Mouse (Mus musculus) intestine, embryonic 15.5 days (tissue): ENCODE measurements around the gene Ogfr. TPM values are rescaled to one million over a fixed set of nuclear protein-coding genes. Genes with fewer than 3 reads are reported as not detected.

Source experiments
- ATAC-seq: fragments of 200-750 bp; cut with Nextera tagmentation; 2 replicates; pipeline ENCODE4 v1.8.0; 2017; ENCODE audit warnings: moderate TSS enrichment, moderate library complexity
- H3K27ac ChIP-seq: fragments of 300-500 bp; sonication (generic); 2 replicates; pipeline ENCODE4 v1.5.1; 2015; ENCODE audit warnings: mild to moderate bottlenecking, inconsistent platforms
- H3K27me3 ChIP-seq: fragments of 300-500 bp; sonication (generic); replicated peaks from 2 replicates; pipeline ENCODE4 v1.6.1; 2015; ENCODE audit warnings: inconsistent platforms
- H3K36me3 ChIP-seq: fragments of 300-500 bp; sonication (generic); 2 replicates; pipeline ENCODE4 v1.6.1; 2015; ENCODE audit warnings: inconsistent platforms
- H3K4me1 ChIP-seq: fragments of 300-500 bp; sonication (generic); replicated peaks from 2 replicates; pipeline ENCODE4 v1.6.1; 2015; ENCODE audit warnings: inconsistent platforms
- H3K4me2 ChIP-seq: fragments of 300-500 bp; sonication (generic); replicated peaks from 2 replicates; pipeline ENCODE4 v1.6.1; 2015; ENCODE audit warnings: mild to moderate bottlenecking, inconsistent platforms
- H3K4me3 ChIP-seq: fragments of 300-500 bp; sonication (generic); replicated peaks from 2 replicates; pipeline ENCODE4 v1.5.1; 2015; ENCODE audit warnings: inconsistent platforms
- H3K9ac ChIP-seq: fragments of 300-500 bp; sonication (generic); 2 replicates; pipeline ENCODE4 v1.6.1; 2015; ENCODE audit warnings: inconsistent platforms
- H3K9me3 ChIP-seq: fragments of 300-500 bp; sonication (generic); 2 replicates; pipeline ENCODE4 v1.6.1; 2016; ENCODE audit warnings: inconsistent platforms
- WGBS: fragments of 180-500 bp; shearing (Covaris S2); methylation state at CpG from one replicate; pipeline ENCODE4 v1.1.7; 2015; 5-methylcytosine and 5-hydroxymethylcytosine counted together
- polyA plus RNA-seq: library from polyadenylated mRNA; unstranded; fragments of >200 nt; fragmentation: Nextera tagmentation; extraction: Ambion mirVana; gene quantifications from 2 replicates; pipeline ENCODE4 v1.2.1, GENCODE M21; 2015

The Ogfr gene
- polyA plus RNA-seq, 1 experiment from 2014 or later, result 42.1 TPM

- 22% methylated on average over 3 of the region's 3 CpGs for WGBS
- Histone ChIP-seq H3K9me3 (no peaks in the 10 kb centered on the region), H3K4me3 (no peak overlapping the region), H3K27me3 (peaks cover 16% of the 10 kb centered on the region), H3K4me2 (no peak overlapping the region), H3K4me1 (peaks cover 6% of the 10 kb centered on the region; the same call in 1 of the 2 replicates), H3K27ac (no peak overlapping the region), H3K36me3 (no peaks in the 10 kb centered on the region), H3K9ac (no peak overlapping the region)
- ATAC-seq, result peak; percentile 67
These were observed 19.9 kb upstream of the Ogfr start for GRCm38 (mm10) chr2:180569028-180569643.

- Histone ChIP-seq H3K9ac (no peak overlapping the region), H3K4me3 (no peak overlapping the region), H3K36me3 (no peaks in the 10 kb centered on the region), H3K9me3 (no peaks in the 10 kb centered on the region), H3K27me3 (peaks cover 18% of the 10 kb centered on the region), H3K4me2 (no peak overlapping the region), H3K27ac (no peak overlapping the region), H3K4me1 (no peaks in the 10 kb centered on the region)
- WGBS, result 64% methylated on average over 4 of the region's 4 CpGs
- no peak for ATAC-seq
These were observed 12.6 kb upstream of the Ogfr start for GRCm38 (mm10) chr2:180576482-180576881.

DNA sequence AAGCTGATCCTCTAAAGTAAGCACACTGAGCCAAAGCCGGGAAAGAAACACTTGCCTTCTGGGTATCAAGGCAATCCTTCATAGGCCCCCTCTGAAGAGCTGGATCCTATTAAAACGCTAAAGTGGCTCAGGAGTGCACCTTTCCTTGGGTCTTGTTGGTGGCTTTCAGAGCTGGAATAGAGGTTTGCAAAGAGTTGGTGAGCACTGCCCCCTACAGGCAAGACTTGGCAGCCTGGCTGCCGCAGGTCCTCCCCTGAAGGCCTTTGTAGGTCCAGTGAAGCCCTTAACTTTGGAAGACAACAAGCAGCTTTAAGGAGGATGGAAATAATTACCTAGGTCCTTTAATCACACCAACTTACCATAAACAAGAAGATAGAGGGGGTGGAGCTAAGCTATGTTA, 10.4 kb upstream of the Ogfr start:
- Histone ChIP-seq H3K27me3 (peaks cover 18% of the 10 kb centered on the region), H3K4me3 (no peak overlapping the region), H3K9ac (no peak overlapping the region), H3K27ac (no peak overlapping the region), H3K9me3 (no peaks in the 10 kb centered on the region), H3K36me3 (no peaks in the 10 kb centered on the region), H3K4me2 (no peak overlapping the region), H3K4me1 (peaks cover 6% of the 10 kb centered on the region)
- 6% methylated on average over 3 of the region's 3 CpGs for WGBS
- no peak for ATAC-seq

- no peaks in the 10 kb centered on the region for H3K9me3 ChIP-seq
- H3K4me2 ChIP-seq, result no peak within 1 kb of the TSS
- peaks cover 18% of the 10 kb centered on the region for H3K27me3 ChIP-seq
- no peak within 1 kb of the TSS for H3K27ac ChIP-seq
- 69% methylated on average over 3 of the region's 3 CpGs for WGBS
- H3K36me3 ChIP-seq, result peaks cover 13% of the 10 kb centered on the region
- H3K4me3 ChIP-seq, result no peak within 1 kb of the TSS
- peaks cover 11% of the 10 kb centered on the region for H3K4me1 ChIP-seq
- H3K9ac ChIP-seq, result no peak within 1 kb of the TSS
- ATAC-seq, result no peak
These were observed 8.0 kb upstream of the Ogfr start, which contains the start of gene Mrgbp for GRCm38 (mm10) chr2:180581002-180581401. Gene Mrgbp (plus strand): TSS chr2:180581304.

- H3K36me3 ChIP-seq, result peaks cover 20% of the 10 kb centered on the region
- 0 out of 2 replicates have a peak overlapping the region, but pooled peaks have one; percentile 60 for H3K27ac ChIP-seq
- peak overlapping the region; percentile 99 for H3K9ac ChIP-seq
- H3K4me2 ChIP-seq, result peak overlapping the region; percentile 75
- peaks cover 9% of the 10 kb centered on the region for H3K27me3 ChIP-seq
- ATAC-seq, result peak; percentile 90
- H3K4me3 ChIP-seq, result peak overlapping the region; percentile 90
- peaks cover 11% of the 10 kb centered on the region for H3K4me1 ChIP-seq
- under 1% methylated on average over 57 of the region's 57 CpGs for WGBS
- H3K9me3 ChIP-seq, result no peaks in the 10 kb centered on the region
These were observed 6.4 kb upstream of the Ogfr start for GRCm38 (mm10) chr2:180582481-180583153.

DNA sequence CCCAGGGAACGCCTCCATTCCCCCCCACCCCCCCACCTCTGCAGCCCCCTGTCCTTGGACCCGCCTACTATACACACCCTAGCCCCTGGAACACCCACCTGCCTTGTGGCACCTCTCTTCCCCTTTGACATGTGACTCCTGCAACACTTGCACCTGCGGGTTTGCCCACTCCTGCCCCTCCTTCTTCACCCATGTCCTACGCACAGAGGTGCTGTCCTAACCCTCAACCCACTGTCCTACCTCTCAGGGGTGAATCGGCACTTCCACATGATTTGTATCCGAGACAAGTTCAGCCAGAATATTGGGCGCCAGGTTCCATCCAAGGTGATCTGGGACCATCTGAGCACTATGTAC, 5.9 kb upstream of the Ogfr start:
- H3K27ac ChIP-seq, result no peak overlapping the region
- H3K4me2 ChIP-seq, result peak overlapping the region; percentile 75
- ATAC-seq, result no peak
- peak overlapping the region; percentile 90 for H3K4me3 ChIP-seq
- peaks cover 4% of the 10 kb centered on the region; the same call in 1 of the 2 replicates for H3K27me3 ChIP-seq
- H3K9ac ChIP-seq, result peak overlapping the region; percentile 99
- H3K9me3 ChIP-seq, result no peaks in the 10 kb centered on the region
- H3K36me3 ChIP-seq, result peaks cover 20% of the 10 kb centered on the region
- H3K4me1 ChIP-seq, result peaks cover 11% of the 10 kb centered on the region
- WGBS, result 20% methylated on average over 7 of the region's 7 CpGs

GRCm38 (mm10) chr2:180588736-180589122, 316 bp upstream of the Ogfr start:
- Histone ChIP-seq H3K36me3 (peaks cover 35% of the 10 kb centered on the region), H3K4me3 (peak overlapping the region; percentile 62), H3K27ac (peak overlapping the region; percentile 80), H3K9me3 (no peaks in the 10 kb centered on the region), H3K4me2 (peak overlapping the region; percentile 65), H3K27me3 (no peaks in the 10 kb centered on the region), H3K9ac (peak overlapping the region; percentile 74; the same call in 1 of the 2 replicates), H3K4me1 (peaks cover 10% of the 10 kb centered on the region)
- 47% methylated on average over 6 of the region's 6 CpGs for WGBS
- ATAC-seq, result no peak; the same call in 1 of the 2 replicates

GRCm38 (mm10) chr2:180597490-180597889, 8.4 kb downstream of the Ogfr start, which contains the start of gene Col9a3:
Gene Col9a3 (plus strand): TSS chr2:180597790.
- Histone ChIP-seq H3K27ac (no peak within 1 kb of the TSS), H3K9me3 (no peaks in the 10 kb centered on the region), H3K4me3 (peak within 1 kb of the TSS; percentile 14; the same call in 1 of the 2 replicates), H3K27me3 (peaks cover 29% of the 10 kb centered on the region), H3K9ac (peak within 1 kb of the TSS; percentile 10; the same call in 1 of the 2 replicates), H3K4me1 (peaks cover 7% of the 10 kb centered on the region; the same call in 1 of the 2 replicates), H3K4me2 (peak within 1 kb of the TSS; percentile 51), H3K36me3 (peaks cover 15% of the 10 kb centered on the region)
- WGBS, result 45% methylated on average over 4 of the region's 4 CpGs
- no peak for ATAC-seq

DNA sequence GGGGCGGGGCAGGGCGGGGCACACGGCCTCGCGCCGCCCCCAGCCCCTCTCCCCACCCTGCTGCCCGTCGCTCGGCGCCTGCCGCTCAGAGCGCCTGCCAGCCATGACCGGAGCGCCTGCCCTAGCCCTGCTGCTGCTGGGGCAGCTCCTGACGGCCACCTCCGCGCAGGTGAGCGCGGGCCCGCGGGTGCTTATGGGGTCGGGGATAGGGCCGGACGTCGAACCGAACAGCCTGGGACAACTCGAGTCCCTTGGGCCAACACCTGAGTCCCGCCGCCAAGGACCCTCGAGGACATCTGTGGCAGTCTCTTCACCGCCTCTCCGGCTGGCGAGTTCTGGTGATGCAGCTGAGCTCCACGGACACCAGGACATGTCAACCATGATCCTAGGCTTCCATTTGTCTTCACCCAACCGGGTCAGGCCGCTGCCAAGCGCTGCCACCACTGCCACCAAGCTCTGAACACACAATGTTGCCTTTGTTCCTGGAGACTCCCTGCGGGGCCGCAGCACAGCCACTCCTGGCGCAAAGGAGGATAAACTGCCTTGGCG, 9.2 kb downstream of the Ogfr start:
- WGBS, result 4% methylated on average over 40 of the region's 41 CpGs
- no peaks in the 10 kb centered on the region for H3K9me3 ChIP-seq
- peaks cover 7% of the 10 kb centered on the region; the same call in 1 of the 2 replicates for H3K4me1 ChIP-seq
- peaks cover 8% of the 10 kb centered on the region for H3K36me3 ChIP-seq
- H3K4me3 ChIP-seq, result peak overlapping the region; percentile 14; the same call in 1 of the 2 replicates
- peak overlapping the region; percentile 51 for H3K4me2 ChIP-seq
- H3K9ac ChIP-seq, result peak overlapping the region; percentile 10; the same call in 1 of the 2 replicates
- H3K27ac ChIP-seq, result no peak overlapping the region
- H3K27me3 ChIP-seq, result peaks cover 29% of the 10 kb centered on the region
- peak; percentile 70 for ATAC-seq

DNA sequence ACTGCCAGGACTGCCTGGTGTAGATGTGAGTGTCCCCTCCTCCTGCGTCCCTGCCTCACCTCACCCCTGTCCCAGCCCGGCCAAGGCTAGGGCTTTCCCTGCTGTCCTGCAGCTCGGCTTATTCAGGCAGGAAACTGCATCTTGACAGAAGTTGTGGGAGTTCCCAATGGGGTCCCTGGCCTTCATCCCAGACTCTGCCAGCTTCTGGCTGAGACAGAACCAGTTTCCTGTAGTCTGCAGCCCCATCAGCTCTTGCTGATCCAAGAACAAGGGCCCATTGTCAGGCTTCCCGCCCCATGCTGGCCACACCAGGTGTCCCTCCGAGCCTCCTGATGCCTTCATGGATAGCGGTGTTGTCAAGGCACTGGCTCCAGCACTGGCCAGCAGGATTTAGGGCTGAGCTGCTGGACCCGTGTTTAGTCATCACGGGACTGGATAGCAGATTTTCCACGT, 11.6 kb downstream of the Ogfr start:
- Histone ChIP-seq H3K9ac (no peak overlapping the region), H3K27ac (no peak overlapping the region), H3K4me1 (peaks cover 7% of the 10 kb centered on the region; the same call in 1 of the 2 replicates), H3K36me3 (no peaks in the 10 kb centered on the region), H3K9me3 (no peaks in the 10 kb centered on the region), H3K4me2 (no peak overlapping the region), H3K27me3 (peaks cover 29% of the 10 kb centered on the region), H3K4me3 (no peak overlapping the region)
- WGBS, result 24% methylated on average over 9 of the region's 9 CpGs
- ATAC-seq, result peak; percentile 10; the same call in 1 of the 2 replicates

DNA sequence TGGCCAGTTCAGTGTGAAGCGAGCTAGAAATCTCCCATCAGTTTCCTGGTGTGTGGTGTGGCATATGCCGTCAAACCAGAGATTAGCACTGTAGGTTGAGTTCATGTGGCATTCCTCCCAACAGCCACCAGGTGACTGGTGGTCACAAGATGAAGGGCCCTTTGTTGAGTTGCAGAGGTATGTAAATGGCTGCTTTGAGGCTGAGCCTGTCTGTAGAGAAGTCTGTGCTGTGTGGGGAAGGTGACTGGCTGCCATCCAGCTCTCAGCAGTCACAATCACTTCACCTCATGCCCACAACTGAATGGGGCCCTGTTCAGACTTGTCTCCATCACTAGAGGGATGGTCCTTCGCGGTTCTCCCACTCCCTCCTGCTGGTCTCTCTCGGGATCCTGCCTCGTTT, 15.7 kb downstream of the Ogfr start:
- no peak for ATAC-seq
- WGBS, result 61% methylated on average over 6 of the region's 6 CpGs
- Histone ChIP-seq H3K9ac (no peak overlapping the region), H3K4me3 (no peak overlapping the region), H3K9me3 (no peaks in the 10 kb centered on the region), H3K4me1 (peaks cover 7% of the 10 kb centered on the region; the same call in 1 of the 2 replicates), H3K27me3 (peaks cover under 1% of the 10 kb centered on the region; the same call in 1 of the 2 replicates), H3K36me3 (no peaks in the 10 kb centered on the region), H3K4me2 (no peak overlapping the region), H3K27ac (no peak overlapping the region)

DNA sequence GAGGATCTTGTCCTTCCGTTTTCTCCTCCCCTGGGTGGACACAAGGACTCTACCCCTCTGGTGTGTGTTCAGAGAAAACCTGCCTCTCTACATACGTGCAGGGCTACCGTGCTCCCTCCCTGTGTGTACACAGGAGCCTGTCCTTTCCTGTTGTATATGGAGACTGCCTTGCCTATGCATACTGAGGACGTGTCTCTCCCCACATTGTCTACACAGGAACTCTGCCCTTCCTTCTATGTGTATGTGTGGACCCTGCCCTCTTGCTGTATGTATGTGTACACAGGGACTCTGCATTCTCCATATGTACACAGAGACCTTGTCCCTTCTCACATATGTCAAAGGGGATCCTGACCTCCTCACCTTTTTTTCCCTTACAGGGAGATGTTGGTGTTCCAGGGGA, 21.2 kb downstream of the Ogfr start:
- no peak overlapping the region for H3K9ac ChIP-seq
- H3K27ac ChIP-seq, result no peak overlapping the region
- 58% methylated on average over 4 of the region's 4 CpGs for WGBS
- H3K4me3 ChIP-seq, result no peak overlapping the region
- H3K9me3 ChIP-seq, result no peaks in the 10 kb centered on the region
- H3K27me3 ChIP-seq, result no peaks in the 10 kb centered on the region
- no peaks in the 10 kb centered on the region for H3K36me3 ChIP-seq
- no peaks in the 10 kb centered on the region for H3K4me1 ChIP-seq
- H3K4me2 ChIP-seq, result no peak overlapping the region
- peak; percentile 63 for ATAC-seq
